Mouse (Mus musculus) neural tube, embryonic 12.5 days (tissue): ENCODE data around the gene Smg1. TPM values are rescaled to one million over a fixed set of nuclear protein-coding genes. Genes with fewer than 3 reads are reported as not detected.

Source experiments
- polyA plus RNA-seq: library from polyadenylated mRNA; unstranded; fragments of >200 nt; fragmentation: Nextera tagmentation; extraction: Ambion mirVana; gene quantifications from 2 replicates; pipeline ENCODE4 v1.2.1, GENCODE M21; 2016

Gene Smg1
- polyA plus RNA-seq, 1 experiment from 2014 or later, result 18.8 TPM

Other genes with a start within 250 kb of the Smg1 start
- 496 and 504 TPM in 2 replicates for gene Rps15a, start 127.5 kb downstream of the Smg1 start, polyA plus RNA-seq
- gene Arl6ip1, start 114.0 kb downstream of the Smg1 start, polyA plus RNA-seq, result 389 and 484 TPM in 2 replicates
- 7.2 and 8.2 TPM in 2 replicates for gene Syt17, start 204.6 kb upstream of the Smg1 start, polyA plus RNA-seq
- 2.0 and 2.4 TPM in 2 replicates for gene Itpripl2, start 248.3 kb upstream of the Smg1 start, polyA plus RNA-seq